Mouse (Mus musculus): Measurements from ENCODE around the gene Pxmp2. TPM values are rescaled to one million over a fixed set of nuclear protein-coding genes. Genes with fewer than 3 reads are reported as not detected.

Pxmp2 gene
- polyA plus RNA-seq, 1 experiment from 2014 or later, result 9.2 TPM

GRCm38 (mm10) chr5:110266941-110267340 lies 19.0 kb downstream of the Pxmp2 start:
- Histone ChIP-seq H3K4me2 (replicated peaks) (no peak overlapping the region), H3K9ac (no peak overlapping the region), H3K9me3 (ENCODE audit: control insufficient read depth, low read length) (no peaks in the 10 kb centered on the region), H3K4me3 (replicated peaks; ENCODE audit: low read length) (no peak overlapping the region), H3K4me1 (replicated peaks; ENCODE audit: control insufficient read depth, insufficient read depth, low read length) (peaks cover 9% of the 10 kb centered on the region), H3K36me3 (replicated peaks; ENCODE audit: control insufficient read depth, insufficient read depth) (peaks cover 42% of the 10 kb centered on the region), H3K27ac (no peak overlapping the region), H3K27me3 (ENCODE audit: control insufficient read depth, insufficient read depth, low read length) (no peaks in the 10 kb centered on the region)
- DNase-seq (ENCODE audit: low spot score), result no peak
- 96% methylated on average over 4 of the region's 4 CpGs for WGBS
- no peak for ATAC-seq (ENCODE audit: low FRiP score)

GRCm38 (mm10) chr5:110244091-110244490 lies 41.9 kb downstream of the Pxmp2 start:
- Histone ChIP-seq H3K4me1 (replicated peaks; ENCODE audit: control insufficient read depth, insufficient read depth, low read length) (no peaks in the 10 kb centered on the region), H3K27ac (no peak overlapping the region), H3K36me3 (replicated peaks; ENCODE audit: control insufficient read depth, insufficient read depth) (peaks cover 98% of the 10 kb centered on the region), H3K27me3 (ENCODE audit: control insufficient read depth, insufficient read depth, low read length) (no peaks in the 10 kb centered on the region), H3K9me3 (ENCODE audit: control insufficient read depth, low read length) (no peaks in the 10 kb centered on the region), H3K9ac (no peak overlapping the region), H3K4me2 (replicated peaks) (no peak overlapping the region), H3K4me3 (replicated peaks; ENCODE audit: low read length) (no peak overlapping the region)
- WGBS, result 90% methylated on average over 2 of the region's 2 CpGs
- ATAC-seq (ENCODE audit: low FRiP score) (no peak), DNase-seq (ENCODE audit: low spot score) (no peak)

- Histone ChIP-seq H3K4me1 (replicated peaks; ENCODE audit: control insufficient read depth, insufficient read depth, low read length) (peaks cover 18% of the 10 kb centered on the region), H3K36me3 (replicated peaks; ENCODE audit: control insufficient read depth, insufficient read depth) (peaks cover 36% of the 10 kb centered on the region), H3K4me2 (replicated peaks) (peak overlapping the region; percentile 57), H3K9me3 (ENCODE audit: control insufficient read depth, low read length) (no peaks in the 10 kb centered on the region), H3K4me3 (replicated peaks; ENCODE audit: low read length) (peak overlapping the region; percentile 94), H3K9ac (no peak overlapping the region), H3K27me3 (ENCODE audit: control insufficient read depth, insufficient read depth, low read length) (no peaks in the 10 kb centered on the region), H3K27ac (no peak overlapping the region)
- WGBS, result 90% methylated on average over 6 of the region's 6 CpGs
- ATAC-seq (ENCODE audit: low FRiP score), result no peak
- no peak for DNase-seq (ENCODE audit: low spot score)
Measured at GRCm38 (mm10) chr5:110232346-110232745, 53.6 kb downstream of the Pxmp2 start.

GRCm38 (mm10) chr5:110231638-110232037 lies 54.3 kb downstream of the Pxmp2 start:
- no peak overlapping the region for H3K27ac ChIP-seq
- H3K4me1 ChIP-seq (replicated peaks; ENCODE audit: control insufficient read depth, insufficient read depth, low read length), result peaks cover 18% of the 10 kb centered on the region

GRCm38 (mm10) chr5:110230780-110231461 lies 55.1 kb downstream of the Pxmp2 start, which contains the start of gene Ankle2:
Gene Ankle2 (plus strand): TSS chr5:110231004.
- Histone ChIP-seq H3K4me1 (replicated peaks; ENCODE audit: control insufficient read depth, insufficient read depth, low read length) (peaks cover 18% of the 10 kb centered on the region), H3K4me3 (replicated peaks; ENCODE audit: low read length) (peak within 1 kb of the TSS; percentile 94), H3K36me3 (replicated peaks; ENCODE audit: control insufficient read depth, insufficient read depth) (peaks cover 35% of the 10 kb centered on the region), H3K27me3 (ENCODE audit: control insufficient read depth, insufficient read depth, low read length) (no peaks in the 10 kb centered on the region), H3K9ac (peak within 1 kb of the TSS; percentile 94), H3K27ac (peak within 1 kb of the TSS; percentile 91), H3K9me3 (ENCODE audit: control insufficient read depth, low read length) (no peaks in the 10 kb centered on the region), H3K4me2 (replicated peaks) (peak within 1 kb of the TSS; percentile 57)
- DNase-seq (ENCODE audit: low spot score) (peak; percentile 92), ATAC-seq (ENCODE audit: low FRiP score) (peak; percentile 98)
- under 1% methylated on average over 76 of the region's 81 CpGs for WGBS

More at GRCm38 (mm10) chr5:110231638-110232037, 54.3 kb downstream of the Pxmp2 start:
- H3K4me2 ChIP-seq (replicated peaks), result peak overlapping the region; percentile 57
- H3K4me3 ChIP-seq (replicated peaks; ENCODE audit: low read length), result peak overlapping the region; percentile 94
- WGBS, result 46% methylated on average over 13 of the region's 13 CpGs
- H3K36me3 ChIP-seq (replicated peaks; ENCODE audit: control insufficient read depth, insufficient read depth), result peaks cover 35% of the 10 kb centered on the region
- no peaks in the 10 kb centered on the region for H3K9me3 ChIP-seq (ENCODE audit: control insufficient read depth, low read length)
- no peaks in the 10 kb centered on the region for H3K27me3 ChIP-seq (ENCODE audit: control insufficient read depth, insufficient read depth, low read length)
- ATAC-seq (ENCODE audit: low FRiP score) (no peak), DNase-seq (ENCODE audit: low spot score) (no peak)
- H3K9ac ChIP-seq, result peak overlapping the region; percentile 94

GRCm38 (mm10) chr5:110230401-110230779 lies 55.6 kb downstream of the Pxmp2 start:
- peaks cover 34% of the 10 kb centered on the region for H3K36me3 ChIP-seq (replicated peaks; ENCODE audit: control insufficient read depth, insufficient read depth)
- peak overlapping the region; percentile 94 for H3K9ac ChIP-seq
- WGBS, result 10% methylated on average over 8 of the region's 8 CpGs
- no peak for DNase-seq (ENCODE audit: low spot score)
- peaks cover 18% of the 10 kb centered on the region for H3K4me1 ChIP-seq (replicated peaks; ENCODE audit: control insufficient read depth, insufficient read depth, low read length)
- no peaks in the 10 kb centered on the region for H3K27me3 ChIP-seq (ENCODE audit: control insufficient read depth, insufficient read depth, low read length)
- H3K27ac ChIP-seq, result peak overlapping the region; percentile 91
- no peak for ATAC-seq (ENCODE audit: low FRiP score)
- no peaks in the 10 kb centered on the region for H3K9me3 ChIP-seq (ENCODE audit: control insufficient read depth, low read length)
- H3K4me2 ChIP-seq (replicated peaks), result peak overlapping the region; percentile 57
- H3K4me3 ChIP-seq (replicated peaks; ENCODE audit: low read length), result peak overlapping the region; percentile 94

GRCm38 (mm10) chr5:110227336-110227883 lies 58.6 kb downstream of the Pxmp2 start:
- Histone ChIP-seq H3K4me3 (replicated peaks; ENCODE audit: low read length) (no peak overlapping the region), H3K4me1 (replicated peaks; ENCODE audit: control insufficient read depth, insufficient read depth, low read length) (peaks cover 14% of the 10 kb centered on the region), H3K36me3 (replicated peaks; ENCODE audit: control insufficient read depth, insufficient read depth) (peaks cover 48% of the 10 kb centered on the region), H3K27me3 (ENCODE audit: control insufficient read depth, insufficient read depth, low read length) (no peaks in the 10 kb centered on the region), H3K9me3 (ENCODE audit: control insufficient read depth, low read length) (no peaks in the 10 kb centered on the region), H3K4me2 (replicated peaks) (no peak overlapping the region), H3K9ac (no peak overlapping the region), H3K27ac (no peak overlapping the region)
- 40% methylated on average over 1 of the region's 1 CpGs for WGBS
- DNase-seq (ENCODE audit: low spot score), result no peak
- ATAC-seq (ENCODE audit: low FRiP score), result no peak

- peaks cover 71% of the 10 kb centered on the region for H3K36me3 ChIP-seq (replicated peaks; ENCODE audit: control insufficient read depth, insufficient read depth)
- H3K27me3 ChIP-seq (ENCODE audit: control insufficient read depth, insufficient read depth, low read length), result no peaks in the 10 kb centered on the region
- no peak overlapping the region for H3K4me3 ChIP-seq (replicated peaks; ENCODE audit: low read length)
- no peak overlapping the region for H3K4me2 ChIP-seq (replicated peaks)
- H3K9ac ChIP-seq, result no peak overlapping the region
- ATAC-seq (ENCODE audit: low FRiP score) (no peak), DNase-seq (ENCODE audit: low spot score) (no peak)
- H3K27ac ChIP-seq, result no peak overlapping the region
- H3K4me1 ChIP-seq (replicated peaks; ENCODE audit: control insufficient read depth, insufficient read depth, low read length), result peaks cover 2% of the 10 kb centered on the region
- WGBS, result 97% methylated on average over 3 of the region's 3 CpGs
- H3K9me3 ChIP-seq (ENCODE audit: control insufficient read depth, low read length), result no peaks in the 10 kb centered on the region
Measured at GRCm38 (mm10) chr5:110225056-110225455, 60.9 kb downstream of the Pxmp2 start.
